Mouse (Mus musculus) brain, embryonic 14.5 days (tissue): Measurements from ENCODE around the gene Dennd1a. TPM values are rescaled to one million over a fixed set of nuclear protein-coding genes. Genes with fewer than 3 reads are reported as not detected.

Source experiments
- DNase-seq: peaks from one replicate; pipeline ENCODE4 v3.0.0-alpha.2; 2011; ENCODE audit warnings: low read depth
- CTCF ChIP-seq: fragments of 200-500 bp; IDR thresholded peaks from 2 replicates; pipeline ENCODE4 v1.5.1; 2012; ENCODE audit warnings: inconsistent platforms, mild to moderate bottlenecking, moderate library complexity, borderline replicate concordance; ENCODE audit not compliant: insufficient read depth, insufficient read length; ENCODE audit errors: extremely low read depth
- POLR2A ChIP-seq: fragments of 200-500 bp; IDR thresholded peaks from 2 replicates; pipeline ENCODE4 v1.6.1; 2012; ENCODE audit warnings: mild to moderate bottlenecking, inconsistent platforms, borderline replicate concordance; ENCODE audit not compliant: poor library complexity, insufficient read depth, insufficient read length, severe bottlenecking; ENCODE audit errors: extremely low read depth
- polyA plus RNA-seq: library from polyadenylated mRNA; depleted of rRNA; stranded (reverse); fragments of >200 nt; gene quantifications from 2 replicates; pipeline ENCODE4 v1.2.3, GENCODE M21; 2012

Gene Dennd1a
- polyA plus RNA-seq, 1 experiment: 42.2 TPM

GRCm38 (mm10) chr2:37981562-37982403, 305.4 kb downstream of the Dennd1a start:
- DNase-seq: peak; percentile 74
- TF ChIP-seq POLR2A (no peak), CTCF (no peak)

- no peak for TF ChIP-seq POLR2A
- TF ChIP-seq CTCF: no peak
- no peak for DNase-seq
Measured at GRCm38 (mm10) chr2:37974201-37974600, 313.0 kb downstream of the Dennd1a start.

- no peak for DNase-seq
- TF ChIP-seq POLR2A: no peak
- no peak for TF ChIP-seq CTCF
Measured at GRCm38 (mm10) chr2:37972621-37973020, 314.6 kb downstream of the Dennd1a start.

GRCm38 (mm10) chr2:37971726-37972125, 315.5 kb downstream of the Dennd1a start:
- no peak for DNase-seq
- no peak for TF ChIP-seq POLR2A
- TF ChIP-seq CTCF: no peak

- TF ChIP-seq CTCF (no peak), POLR2A (no peak)
- peak; percentile 81 for DNase-seq
Measured at GRCm38 (mm10) chr2:37969713-37970485, 317.3 kb downstream of the Dennd1a start.

GRCm38 (mm10) chr2:37964534-37964933, 322.7 kb downstream of the Dennd1a start:
- peak; percentile 68 for DNase-seq
- no peak for TF ChIP-seq CTCF
- TF ChIP-seq POLR2A: no peak

GRCm38 (mm10) chr2:37963362-37963761, 323.8 kb downstream of the Dennd1a start:
- peak; percentile 71 for DNase-seq
- TF ChIP-seq CTCF (no peak), POLR2A (no peak)

- no peak for DNase-seq
- TF ChIP-seq CTCF: peak; percentile 36; the same call in 1 of the 2 replicates
- TF ChIP-seq POLR2A: no peak
Measured at GRCm38 (mm10) chr2:37948424-37948823, 338.8 kb downstream of the Dennd1a start.

GRCm38 (mm10) chr2:37945598-37946336, 341.4 kb downstream of the Dennd1a start:
- peak; percentile 78 for DNase-seq
- TF ChIP-seq POLR2A: no peak
- TF ChIP-seq CTCF: no peak

- no peak for DNase-seq
- no peak for TF ChIP-seq CTCF
- no peak for TF ChIP-seq POLR2A
Measured at GRCm38 (mm10) chr2:37942906-37943305, 344.3 kb downstream of the Dennd1a start.

- no peak for DNase-seq
- TF ChIP-seq POLR2A: no peak
- no peak for TF ChIP-seq CTCF
Measured at GRCm38 (mm10) chr2:37941741-37942140, 345.4 kb downstream of the Dennd1a start.

- TF ChIP-seq CTCF (no peak), POLR2A (no peak)
- no peak for DNase-seq
Measured at GRCm38 (mm10) chr2:37940845-37941361, 346.3 kb downstream of the Dennd1a start.
